Mouse (Mus musculus): ENCODE results near the gene Ppp1r9a.

DNA sequence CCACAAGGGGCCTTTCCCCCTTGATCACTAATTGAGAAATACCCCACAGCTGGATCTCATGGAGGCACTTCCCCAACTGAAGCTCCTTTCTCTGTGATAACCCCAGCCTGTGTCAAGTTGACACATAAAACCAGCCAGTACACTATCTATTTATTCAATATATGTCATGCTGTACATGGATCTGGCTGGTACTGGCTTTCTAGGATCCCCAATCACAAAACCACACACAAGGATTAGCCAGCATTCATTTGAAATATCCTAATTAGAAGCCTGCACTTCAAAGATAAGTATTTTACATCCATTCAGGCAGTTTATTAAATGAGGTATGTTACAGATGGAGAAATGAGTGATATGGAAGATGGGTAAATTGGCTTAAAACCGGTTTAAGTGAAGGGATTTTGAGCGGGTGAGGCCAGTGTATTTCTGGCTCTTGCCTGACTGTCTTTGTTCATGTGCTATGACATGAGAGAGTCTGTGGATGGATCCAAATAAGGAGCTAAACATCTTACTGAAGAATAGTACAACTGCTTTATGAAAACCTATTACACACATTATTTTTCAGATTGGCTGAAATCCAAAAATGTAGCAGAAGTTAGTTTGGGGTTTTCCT lies 135.5 kb downstream of the Ppp1r9a start:
- TF ChIP-seq TAL1 (IDR thresholded peaks at IDR 0.05; ENCODE audit: low read length) (no peak), RCOR1 (IDR thresholded peaks at IDR 0.05; ENCODE audit: low read depth, low read length) (no peak), USF1 (IDR thresholded peaks at IDR 0.05; ENCODE audit: low read depth, low read length) (no peak), MAFK (IDR thresholded peaks at IDR 0.05; ENCODE audit: borderline replicate concordance, low read depth, low read length) (no peak), POLR2AphosphoS2 (IDR thresholded peaks at IDR 0.05; ENCODE audit: low read length) (no peak), NRF1 (IDR thresholded peaks at IDR 0.05; ENCODE audit: insufficient read depth, low read depth, low read length, poor library complexity, severe bottlenecking) (no peak), ZMIZ1 (IDR thresholded peaks at IDR 0.05; ENCODE audit: low read depth, low read length) (no peak), GATA1 (IDR thresholded peaks at IDR 0.05; ENCODE audit: low read depth, low read length) (no peak), NELFE (IDR thresholded peaks at IDR 0.05; ENCODE audit: low read depth, low read length) (no peak), POLR2A (IDR thresholded peaks at IDR 0.05; ENCODE audit: control insufficient read depth in 1 of 2, insufficient read depth in 1 of 2, low read depth in 1 of 2, low read length in 2 of 2, poor library complexity in 1 of 2) (no peak), USF2 (IDR thresholded peaks at IDR 0.05; ENCODE audit: borderline replicate concordance in 1 of 2, insufficient read depth in 1 of 2, low read depth in 1 of 2, low read length in 2 of 2) (no peak)
